Mouse (Mus musculus) cerebral cortex, adult 2 months (tissue): ENCODE data around the gene Igsf8.

ENCODE experiments used
- WGBS: fragments of 180-500 bp; shearing (Covaris S2); methylation state at CpG from one replicate; pipeline ENCODE4 v1.1.7; 2018; 5-methylcytosine and 5-hydroxymethylcytosine counted together

Gene Igsf8

GRCm38 (mm10) chr1:172302851-172303250, 41.4 kb downstream of the Igsf8 start:
- 54% methylated on average over 6 of the region's 6 CpGs for WGBS

DNA sequence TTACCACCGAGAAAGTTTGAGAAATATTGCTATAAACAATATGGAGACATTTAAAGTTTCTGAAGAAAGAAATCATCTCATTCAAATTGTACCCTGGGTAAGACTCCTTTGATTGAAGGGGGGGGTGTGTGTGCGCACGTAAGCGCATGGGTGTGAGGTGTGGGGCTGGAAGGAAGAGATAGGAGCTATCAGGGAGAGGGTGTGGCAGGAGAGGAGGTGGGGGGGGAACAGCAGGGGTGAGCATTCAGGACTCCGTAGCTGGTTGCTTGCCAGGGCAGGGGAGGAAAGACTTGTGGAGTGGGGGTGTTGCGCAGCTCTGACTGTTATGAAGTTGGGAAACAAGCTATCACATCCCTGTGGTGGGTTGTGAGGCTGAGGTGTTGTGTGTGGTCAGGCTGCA, 43.0 kb downstream of the Igsf8 start:
- WGBS = 53% methylated on average over 6 of the region's 6 CpGs

- WGBS = 88% methylated on average over 2 of the region's 2 CpGs
Observed at GRCm38 (mm10) chr1:172305153-172305552, 43.7 kb downstream of the Igsf8 start.

DNA sequence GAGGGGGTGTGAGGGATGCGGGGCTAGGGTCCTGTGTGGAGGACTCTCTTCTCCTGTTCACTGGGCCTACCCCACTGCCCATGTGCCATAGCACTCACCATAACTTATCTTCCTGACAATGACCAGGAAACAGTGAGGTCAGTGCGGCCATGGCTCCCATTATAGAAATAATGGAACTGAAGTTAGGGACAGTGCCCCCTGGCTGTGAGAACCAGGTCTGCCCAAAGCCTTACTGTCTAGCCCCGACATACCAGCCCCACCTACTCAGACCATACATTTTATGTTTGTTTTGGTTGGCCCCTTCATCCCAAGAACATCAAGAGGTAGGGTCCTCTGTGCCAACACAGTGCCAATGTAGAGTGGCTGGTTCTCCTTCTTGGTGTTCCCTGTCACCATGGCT, 44.2 kb downstream of the Igsf8 start:
- 83% methylated on average over 3 of the region's 3 CpGs for WGBS

DNA sequence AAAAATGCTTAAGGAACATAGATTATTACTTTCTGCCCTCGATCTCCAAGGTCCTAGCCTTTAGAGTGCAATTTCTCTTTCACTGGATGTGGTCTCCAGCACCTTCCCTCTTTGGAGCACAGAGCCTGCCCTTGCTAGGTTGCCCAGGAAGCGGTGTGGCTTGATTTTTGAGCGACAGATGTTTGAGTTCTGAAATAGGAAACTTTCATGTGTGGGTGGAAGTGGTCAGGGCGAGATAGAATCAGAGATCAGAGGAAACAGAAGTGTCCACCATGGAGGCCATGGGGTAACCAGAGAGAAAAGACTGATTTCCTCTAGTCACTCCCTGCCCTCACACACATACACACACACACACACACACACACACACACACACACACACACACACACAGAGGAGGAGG, 44.8 kb downstream of the Igsf8 start:
- WGBS = 67% methylated on average over 4 of the region's 4 CpGs

DNA sequence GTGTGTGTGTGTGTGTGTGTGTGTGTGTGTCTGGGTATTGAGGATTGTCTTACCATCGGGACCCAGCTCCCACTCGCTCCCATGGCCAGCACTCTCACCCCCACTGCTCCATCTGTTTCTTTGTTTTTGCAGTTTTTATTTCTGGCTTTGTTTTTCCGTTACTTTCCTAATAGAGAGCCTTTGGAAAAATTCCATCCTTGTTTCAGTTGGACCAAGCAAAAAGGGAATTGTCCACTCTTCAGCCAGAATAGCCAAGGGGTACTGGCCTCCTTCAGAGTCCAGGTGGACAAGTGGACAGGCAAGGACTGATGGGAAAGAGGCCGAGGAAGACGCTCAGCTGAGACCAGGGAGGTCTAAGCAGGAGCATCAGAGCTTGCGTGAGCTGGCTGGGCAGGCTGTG, 45.4 kb downstream of the Igsf8 start:
- 31% methylated on average over 6 of the region's 6 CpGs for WGBS

GRCm38 (mm10) chr1:172307936-172308335, 46.5 kb downstream of the Igsf8 start:
- 64% methylated on average over 10 of the region's 10 CpGs for WGBS

DNA sequence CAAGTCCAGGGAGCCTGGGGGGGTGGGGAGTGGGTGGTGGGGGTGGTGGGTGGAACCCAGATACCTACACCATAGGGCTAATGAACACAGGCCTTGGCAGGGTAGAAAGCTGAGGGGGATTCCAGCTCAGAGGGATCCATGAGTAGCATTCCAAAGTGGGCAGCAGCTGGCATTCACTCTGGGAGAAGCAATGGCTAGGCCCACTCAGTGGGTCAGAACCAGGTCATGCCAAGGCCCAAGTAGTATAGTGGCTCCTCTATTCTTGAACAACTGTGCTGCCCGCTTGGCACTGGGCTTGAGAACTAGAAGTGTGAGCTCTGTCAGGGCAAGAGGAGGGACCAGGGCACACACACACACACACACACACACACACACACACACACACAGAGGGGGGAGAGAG, 47.0 kb downstream of the Igsf8 start:
- 60% methylated on average over 1 of the region's 1 CpGs for WGBS

DNA sequence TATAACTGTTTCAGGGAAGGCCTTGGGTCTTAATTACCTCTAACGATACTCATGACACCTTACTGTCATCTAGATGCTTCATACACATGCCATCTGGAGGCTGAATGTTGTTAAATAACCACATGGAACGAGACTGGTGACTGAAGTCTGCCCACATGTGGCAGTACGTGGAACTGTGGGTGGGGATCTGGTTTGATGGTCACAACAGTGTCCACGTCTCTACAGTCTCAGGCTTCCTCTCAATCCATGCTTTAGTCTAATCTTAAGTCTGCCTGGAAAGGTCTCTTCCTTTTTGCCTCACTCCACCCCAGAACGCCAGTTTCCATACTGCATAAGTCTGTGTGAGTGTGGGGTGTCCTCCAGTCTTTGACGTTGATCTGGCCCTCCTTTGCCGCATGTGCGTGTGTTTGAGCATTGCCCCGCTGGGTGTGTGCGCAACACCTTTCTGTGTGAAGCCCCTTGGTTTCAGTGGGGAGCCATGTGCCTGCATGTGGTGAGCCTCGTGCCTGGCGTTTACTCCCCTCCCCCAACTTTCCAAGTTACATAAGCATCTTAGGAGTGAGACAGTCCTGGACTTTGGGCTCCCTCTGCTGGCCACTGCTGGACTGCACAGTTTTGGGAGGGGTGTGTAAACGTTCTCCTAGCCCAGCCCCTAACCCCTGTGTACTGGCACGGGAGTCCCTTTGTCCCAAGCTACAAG, 48.4 kb downstream of the Igsf8 start:
- under 1% methylated on average over 14 of the region's 14 CpGs for WGBS

- WGBS = 12% methylated on average over 23 of the region's 23 CpGs
Observed at GRCm38 (mm10) chr1:172311248-172311906, 49.9 kb downstream of the Igsf8 start.

GRCm38 (mm10) chr1:172311921-172312767, 50.7 kb downstream of the Igsf8 start:
- WGBS = under 1% methylated on average over 48 of the region's 55 CpGs

GRCm38 (mm10) chr1:172312768-172313561, 51.5 kb downstream of the Igsf8 start:
- WGBS = 3% methylated on average over 16 of the region's 16 CpGs

GRCm38 (mm10) chr1:172313613-172314411, 52.4 kb downstream of the Igsf8 start:
- WGBS = 31% methylated on average over 10 of the region's 10 CpGs

DNA sequence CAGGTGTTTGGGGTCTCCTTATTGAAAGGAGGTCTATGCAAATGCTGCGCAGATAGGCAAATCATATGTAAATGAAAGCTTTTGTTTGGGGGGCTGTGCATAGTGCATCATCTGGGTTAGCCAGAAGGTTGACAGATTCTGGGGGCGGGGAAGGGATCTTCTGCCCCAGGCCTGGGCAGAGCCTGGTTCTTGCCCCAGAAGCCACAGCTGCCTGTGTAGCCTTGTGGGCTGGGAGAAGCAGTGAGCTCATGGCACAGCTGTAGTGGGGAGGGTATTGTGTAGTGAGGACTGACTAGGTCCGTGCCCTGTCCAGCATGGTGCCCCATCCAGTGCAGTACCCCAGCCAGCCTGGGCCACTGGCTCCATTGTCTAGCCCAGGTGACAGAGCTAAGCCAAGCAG, 53.5 kb downstream of the Igsf8 start:
- WGBS = 43% methylated on average over 3 of the region's 3 CpGs

DNA sequence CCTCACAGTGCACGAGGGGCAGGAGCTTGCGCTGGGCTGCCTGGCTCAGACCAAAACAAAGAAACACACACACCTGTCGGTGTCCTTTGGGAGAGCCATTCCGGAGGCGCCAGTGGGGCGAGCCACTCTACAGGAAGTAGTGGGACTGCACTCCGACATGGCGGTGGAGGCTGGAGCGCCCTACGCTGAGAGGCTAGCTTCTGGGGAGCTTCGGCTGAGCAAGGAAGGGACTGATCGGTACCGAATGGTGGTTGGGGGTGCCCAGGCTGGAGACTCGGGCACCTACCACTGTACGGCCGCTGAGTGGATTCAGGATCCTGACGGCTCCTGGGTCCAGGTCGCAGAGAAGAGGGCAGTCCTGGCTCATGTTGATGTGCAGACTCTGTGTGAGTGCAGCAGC, 56.0 kb downstream of the Igsf8 start:
- WGBS = 73% methylated on average over 18 of the region's 18 CpGs

- WGBS = 56% methylated on average over 15 of the region's 15 CpGs
Observed at GRCm38 (mm10) chr1:172317946-172318345, 56.5 kb downstream of the Igsf8 start.

GRCm38 (mm10) chr1:172318424-172319035, 57.1 kb downstream of the Igsf8 start:
- 58% methylated on average over 19 of the region's 19 CpGs for WGBS

- WGBS = 59% methylated on average over 7 of the region's 7 CpGs
Observed at GRCm38 (mm10) chr1:172319346-172319745, 57.9 kb downstream of the Igsf8 start.

- WGBS = 16% methylated on average over 5 of the region's 5 CpGs
Observed at GRCm38 (mm10) chr1:172319921-172320411, 58.5 kb downstream of the Igsf8 start.

GRCm38 (mm10) chr1:172322725-172323124, 61.3 kb downstream of the Igsf8 start:
- WGBS = 38% methylated on average over 13 of the region's 13 CpGs
